Mouse (Mus musculus): ENCODE data around the gene Ptpn23. TPM values are rescaled to one million over a fixed set of nuclear protein-coding genes. Genes with fewer than 3 reads are reported as not detected.

Ptpn23 gene
- polyA plus RNA-seq, 1 experiment, result 32.4 TPM

DNA sequence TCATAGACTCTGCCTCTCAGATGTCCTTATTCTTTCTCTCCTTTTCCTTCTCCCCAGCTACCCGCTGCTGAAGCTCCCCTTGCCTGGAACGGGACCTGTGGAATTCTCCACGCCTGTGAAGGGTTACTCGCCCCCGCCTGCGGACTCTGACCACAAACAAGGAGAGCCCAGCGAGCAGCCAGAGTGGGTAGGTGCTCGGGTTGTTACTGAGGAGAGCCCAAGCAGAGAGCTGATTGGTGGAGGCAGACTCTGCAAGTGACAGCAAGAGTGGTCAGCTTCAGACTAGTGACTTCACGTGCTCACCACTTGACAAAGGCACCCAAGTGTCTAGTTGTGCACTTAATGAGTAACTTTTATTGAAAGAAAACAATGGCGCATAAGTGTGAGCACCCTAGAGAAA is 45.7 kb downstream of the Ptpn23 start:
- Histone ChIP-seq H3K79me2 (ENCODE audit: control insufficient read depth, insufficient read depth) (no peaks in the 10 kb centered on the region), H3K27me3 (ENCODE audit: control insufficient read depth, insufficient read depth, insufficient read length) (no peaks in the 10 kb centered on the region), H3K4me3 (ENCODE audit: insufficient read depth, poor library complexity, severe bottlenecking) (no peak overlapping the region), H3K79me3 (ENCODE audit: low read depth) (no peaks in the 10 kb centered on the region), H3ac (ENCODE audit: control insufficient read depth, insufficient read length, low read depth) (no peak overlapping the region), H3K36me3 (ENCODE audit: control insufficient read depth, insufficient read depth) (peaks cover 7% of the 10 kb centered on the region)
- TF ChIP-seq USF1 (IDR thresholded peaks at IDR 0.05; ENCODE audit: low read depth) (no peak), FOSL1 (IDR thresholded peaks at IDR 0.05; ENCODE audit: insufficient read depth, low read length, poor library complexity, severe bottlenecking) (no peak), MYOG (IDR thresholded peaks at IDR 0.05; ENCODE audit: control insufficient read depth, extremely low read depth, insufficient read length) (no peak), CEBPB (IDR thresholded peaks at IDR 0.05; ENCODE audit: low read depth) (no peak), MAX (IDR thresholded peaks at IDR 0.05) (no peak), MYOD1 (IDR thresholded peaks at IDR 0.05; ENCODE audit: control insufficient read depth, insufficient read length, low read depth) (no peak)

DNA sequence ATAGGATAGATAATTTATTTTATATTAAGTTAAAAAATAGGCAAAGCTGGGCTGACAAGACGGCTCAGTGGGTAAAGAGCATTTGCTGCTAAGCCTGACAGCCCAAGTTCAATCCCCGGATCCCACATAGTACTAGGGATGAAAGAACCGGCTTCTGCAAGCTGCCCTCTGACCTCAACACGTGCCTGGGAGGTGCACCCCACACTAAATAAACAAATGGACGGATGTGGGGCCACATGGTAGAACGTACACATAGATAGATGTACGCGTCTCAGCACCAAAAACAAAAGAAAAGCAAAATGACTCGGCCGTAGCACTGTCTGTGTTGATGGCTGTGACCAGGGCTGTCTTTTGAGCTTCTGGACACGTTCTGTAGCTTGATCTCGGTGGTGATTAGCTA is 46.7 kb downstream of the Ptpn23 start:
- Histone ChIP-seq H3K36me3 (ENCODE audit: control insufficient read depth, insufficient read depth) (peaks cover 7% of the 10 kb centered on the region), H3ac (ENCODE audit: control insufficient read depth, insufficient read length, low read depth) (no peak overlapping the region), H3K79me3 (ENCODE audit: low read depth) (no peaks in the 10 kb centered on the region), H3K4me3 (ENCODE audit: insufficient read depth, poor library complexity, severe bottlenecking) (no peak overlapping the region), H3K27me3 (ENCODE audit: control insufficient read depth, insufficient read depth, insufficient read length) (no peaks in the 10 kb centered on the region), H3K79me2 (ENCODE audit: control insufficient read depth, insufficient read depth) (no peaks in the 10 kb centered on the region)
- no peak for TF ChIP-seq MYOD1 (IDR thresholded peaks at IDR 0.05; ENCODE audit: control insufficient read depth, insufficient read length, low read depth)
- TF ChIP-seq FOSL1 (IDR thresholded peaks at IDR 0.05; ENCODE audit: insufficient read depth, low read length, poor library complexity, severe bottlenecking), result no peak
- no peak for TF ChIP-seq CTCF (IDR thresholded peaks at IDR 0.05; ENCODE audit: control insufficient read depth, insufficient read depth, insufficient read length)
- TF ChIP-seq CEBPB (IDR thresholded peaks at IDR 0.05; ENCODE audit: low read depth), result no peak
- no peak for TF ChIP-seq MAX (IDR thresholded peaks at IDR 0.05)
- no peak for TF ChIP-seq MYOG (IDR thresholded peaks at IDR 0.05; ENCODE audit: control insufficient read depth, extremely low read depth, insufficient read length)
- TF ChIP-seq USF1 (IDR thresholded peaks at IDR 0.05; ENCODE audit: low read depth), result no peak

GRCm38 (mm10) chr9:110358341-110358740 is 49.7 kb downstream of the Ptpn23 start:
- Histone ChIP-seq H3K36me3 (ENCODE audit: control insufficient read depth, insufficient read depth) (peaks cover 7% of the 10 kb centered on the region), H3K79me2 (ENCODE audit: control insufficient read depth, insufficient read depth) (no peaks in the 10 kb centered on the region), H3K79me3 (ENCODE audit: low read depth) (no peaks in the 10 kb centered on the region), H3K27me3 (ENCODE audit: control insufficient read depth, insufficient read depth, insufficient read length) (no peaks in the 10 kb centered on the region), H3K4me3 (ENCODE audit: insufficient read depth, poor library complexity, severe bottlenecking) (no peak overlapping the region), H3ac (ENCODE audit: control insufficient read depth, insufficient read length, low read depth) (no peak overlapping the region)
- TF ChIP-seq CTCF (IDR thresholded peaks at IDR 0.05; ENCODE audit: control insufficient read depth, insufficient read depth, insufficient read length) (no peak), FOSL1 (IDR thresholded peaks at IDR 0.05; ENCODE audit: insufficient read depth, low read length, poor library complexity, severe bottlenecking) (no peak), CEBPB (IDR thresholded peaks at IDR 0.05; ENCODE audit: low read depth) (no peak), MYOD1 (IDR thresholded peaks at IDR 0.05; ENCODE audit: control insufficient read depth, insufficient read length, low read depth) (no peak), MAX (IDR thresholded peaks at IDR 0.05) (no peak), MYOG (IDR thresholded peaks at IDR 0.05; ENCODE audit: control insufficient read depth, extremely low read depth, insufficient read length) (no peak), USF1 (IDR thresholded peaks at IDR 0.05; ENCODE audit: low read depth) (no peak)

DNA sequence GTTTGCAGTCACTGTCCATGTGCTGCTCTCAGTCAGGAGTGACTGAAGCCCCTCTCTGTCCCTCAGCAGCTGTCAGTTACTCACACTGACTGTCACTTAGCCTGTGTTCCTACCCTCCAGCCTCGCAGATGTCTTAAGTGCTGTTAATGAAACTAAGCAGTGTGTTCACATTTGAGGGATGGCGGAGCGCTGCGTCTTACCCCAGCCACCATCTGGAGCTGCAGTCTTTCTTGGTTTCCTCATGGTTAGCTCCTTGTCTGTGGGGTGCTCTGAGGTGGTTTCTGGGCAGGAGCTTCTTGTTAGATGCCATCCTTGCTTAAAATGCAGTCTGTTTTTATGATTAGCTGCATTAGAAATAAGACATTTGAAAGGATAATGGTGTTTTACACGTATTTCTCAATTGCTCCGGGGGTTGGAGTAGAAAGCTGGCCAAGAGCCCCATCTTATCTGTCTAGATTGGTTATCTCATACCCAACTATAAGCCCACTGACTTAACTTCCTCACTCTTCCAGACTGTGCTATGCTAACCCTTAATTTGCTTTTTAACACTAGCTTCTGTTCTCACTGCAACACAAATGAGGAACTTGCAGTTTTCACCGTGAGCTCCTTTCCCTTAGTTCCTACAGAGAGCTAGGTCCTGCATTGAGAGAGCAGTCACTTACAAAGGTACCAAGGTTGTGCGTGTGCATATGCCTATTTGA is 55.9 kb downstream of the Ptpn23 start:
- H3K4me3 ChIP-seq (ENCODE audit: insufficient read depth, poor library complexity, severe bottlenecking), result no peak overlapping the region
- H3K27me3 ChIP-seq (ENCODE audit: control insufficient read depth, insufficient read depth, insufficient read length), result no peaks in the 10 kb centered on the region
- H3K79me2 ChIP-seq (ENCODE audit: control insufficient read depth, insufficient read depth), result peaks cover 39% of the 10 kb centered on the region
- no peak for TF ChIP-seq CTCF (IDR thresholded peaks at IDR 0.05; ENCODE audit: control insufficient read depth, insufficient read depth, insufficient read length)
- TF ChIP-seq MYOG (IDR thresholded peaks at IDR 0.05; ENCODE audit: control insufficient read depth, extremely low read depth, insufficient read length), result no peak
- no peak for TF ChIP-seq CEBPB (IDR thresholded peaks at IDR 0.05; ENCODE audit: low read depth)
- TF ChIP-seq MYOD1 (IDR thresholded peaks at IDR 0.05; ENCODE audit: control insufficient read depth, insufficient read length, low read depth), result no peak
- no peak for TF ChIP-seq MAX (IDR thresholded peaks at IDR 0.05)
- TF ChIP-seq FOSL1 (IDR thresholded peaks at IDR 0.05; ENCODE audit: insufficient read depth, low read length, poor library complexity, severe bottlenecking), result no peak
- TF ChIP-seq USF1 (IDR thresholded peaks at IDR 0.05; ENCODE audit: low read depth), result no peak
- H3K79me3 ChIP-seq (ENCODE audit: low read depth), result peaks cover 4% of the 10 kb centered on the region
- H3K36me3 ChIP-seq (ENCODE audit: control insufficient read depth, insufficient read depth), result no peaks in the 10 kb centered on the region
- no peak overlapping the region for H3ac ChIP-seq (ENCODE audit: control insufficient read depth, insufficient read length, low read depth)

GRCm38 (mm10) chr9:110351350-110351749 is 56.7 kb downstream of the Ptpn23 start:
- no peaks in the 10 kb centered on the region for H3K27me3 ChIP-seq (ENCODE audit: control insufficient read depth, insufficient read depth, insufficient read length)
- H3K36me3 ChIP-seq (ENCODE audit: control insufficient read depth, insufficient read depth), result no peaks in the 10 kb centered on the region
- H3ac ChIP-seq (ENCODE audit: control insufficient read depth, insufficient read length, low read depth), result no peak overlapping the region
- no peak overlapping the region for H3K4me3 ChIP-seq (ENCODE audit: insufficient read depth, poor library complexity, severe bottlenecking)
- peaks cover 4% of the 10 kb centered on the region for H3K79me3 ChIP-seq (ENCODE audit: low read depth)
- no peak for TF ChIP-seq CTCF (IDR thresholded peaks at IDR 0.05; ENCODE audit: control insufficient read depth, insufficient read depth, insufficient read length)
- TF ChIP-seq FOSL1 (IDR thresholded peaks at IDR 0.05; ENCODE audit: insufficient read depth, low read length, poor library complexity, severe bottlenecking), result no peak
- peaks cover 46% of the 10 kb centered on the region for H3K79me2 ChIP-seq (ENCODE audit: control insufficient read depth, insufficient read depth)

DNA sequence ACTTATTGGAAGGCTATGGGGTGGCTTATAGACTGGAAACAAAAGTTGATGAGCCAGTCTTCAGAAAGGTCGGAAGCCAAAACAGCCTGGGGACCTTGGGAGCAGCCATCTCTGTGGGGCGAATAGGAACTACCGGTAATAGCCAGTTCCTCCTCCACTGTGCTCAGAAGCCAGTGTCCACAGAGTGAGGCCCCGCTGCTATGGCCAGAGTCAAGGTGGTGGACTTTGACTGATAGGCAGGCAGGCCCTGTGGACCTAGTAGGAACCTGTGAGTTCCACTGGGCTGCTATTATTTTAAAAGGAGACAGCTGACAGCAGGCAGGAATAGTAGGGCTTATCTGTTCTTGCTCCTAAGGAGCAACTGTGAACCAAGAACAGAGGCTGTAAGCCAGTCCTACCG is 57.4 kb downstream of the Ptpn23 start:
- Histone ChIP-seq H3K27me3 (ENCODE audit: control insufficient read depth, insufficient read depth, insufficient read length) (no peaks in the 10 kb centered on the region), H3K79me3 (ENCODE audit: low read depth) (peaks cover 4% of the 10 kb centered on the region), H3ac (ENCODE audit: control insufficient read depth, insufficient read length, low read depth) (no peak overlapping the region), H3K79me2 (ENCODE audit: control insufficient read depth, insufficient read depth) (peaks cover 48% of the 10 kb centered on the region), H3K4me3 (ENCODE audit: insufficient read depth, poor library complexity, severe bottlenecking) (no peak overlapping the region), H3K36me3 (ENCODE audit: control insufficient read depth, insufficient read depth) (no peaks in the 10 kb centered on the region)
- TF ChIP-seq USF1 (IDR thresholded peaks at IDR 0.05; ENCODE audit: low read depth) (no peak), FOSL1 (IDR thresholded peaks at IDR 0.05; ENCODE audit: insufficient read depth, low read length, poor library complexity, severe bottlenecking) (no peak), CEBPB (IDR thresholded peaks at IDR 0.05; ENCODE audit: low read depth) (no peak), MYOG (IDR thresholded peaks at IDR 0.05; ENCODE audit: control insufficient read depth, extremely low read depth, insufficient read length) (no peak), MYOD1 (IDR thresholded peaks at IDR 0.05; ENCODE audit: control insufficient read depth, insufficient read length, low read depth) (no peak), CTCF (IDR thresholded peaks at IDR 0.05; ENCODE audit: control insufficient read depth, insufficient read depth, insufficient read length) (no peak), MAX (IDR thresholded peaks at IDR 0.05) (no peak)
